Comparison of ENCODE assay signal across 9 mouse cellular contexts in the genomic region with DNA sequence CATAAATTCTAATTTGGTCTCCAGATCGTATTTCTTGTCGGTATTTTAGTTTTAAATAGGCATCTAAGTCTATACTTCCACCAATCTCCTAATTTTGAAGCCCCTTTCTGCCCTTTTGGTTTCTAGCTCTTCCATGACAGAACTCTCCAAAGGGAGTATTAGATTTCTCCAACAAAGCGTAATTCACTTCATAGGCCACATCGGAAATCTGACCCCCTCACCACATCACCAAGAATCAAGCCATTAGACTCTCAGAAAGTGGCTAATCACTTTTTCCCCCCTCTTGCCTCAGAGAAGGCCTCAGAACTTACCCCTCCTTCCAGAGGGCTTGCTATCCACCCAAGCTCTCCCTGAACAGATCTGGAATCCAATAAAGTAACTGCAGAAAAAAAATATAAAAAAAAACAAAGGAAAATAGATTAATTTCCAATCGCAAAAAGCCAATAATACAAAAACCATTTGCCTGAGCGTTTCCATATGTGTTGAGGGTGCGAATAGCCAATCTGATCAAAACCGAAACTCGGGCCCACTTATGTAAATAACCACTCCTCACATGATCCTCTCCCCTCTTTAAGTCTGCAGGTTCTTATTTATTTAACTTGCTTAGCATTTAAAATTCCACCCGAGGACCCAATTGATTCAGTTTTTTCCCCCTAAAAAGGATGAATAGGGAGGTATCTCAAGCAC. TPM values are rescaled to one million over a fixed set of nuclear protein-coding genes. Genes with fewer than 3 reads are reported as not detected.
DNase-seq lines count a peak whose midpoint lies in the region; ATAC-seq and TF ChIP-seq lines count a peak whose summit lies in the region.
"Had no signal": no experiment of that assay in that cellular context is flagged by ENCODE, and none has a peak within 500 bp of the region (broad histone marks: within the 10 kb centered on the region; RNA-seq: fewer than 3 reads in every experiment).

No protein-coding gene starts in this region.

- TF ChIP-seq CTCF in brain, embryonic 14.5 days (IDR thresholded peaks at IDR 0.05; ENCODE audit: borderline replicate concordance, extremely low read depth, insufficient read depth, insufficient read length): no peak
- no peak for TF ChIP-seq CTCF in forebrain, postnatal 0 days (IDR thresholded peaks at IDR 0.05; ENCODE audit: low read depth)

- no peaks in the 10 kb centered on the region for H3K9me3 ChIP-seq in heart, embryonic 14.5 days (ENCODE audit: control insufficient read depth, low read length)
- H3K9me3 ChIP-seq in forebrain, postnatal 0 days (ENCODE audit: low read length): no peaks in the 10 kb centered on the region
- H3K9me3 ChIP-seq in midbrain, embryonic 13.5 days: no peaks in the 10 kb centered on the region

- no peak overlapping the region for H3K27ac ChIP-seq in heart, embryonic 14.5 days (replicated peaks in 1 of 2; ENCODE audit: control insufficient read depth in 1 of 2, insufficient read depth in 1 of 2, low read depth in 2 of 2, low read length in 2 of 2)
- peak overlapping the region; percentile 95 for H3K27ac ChIP-seq in forebrain, postnatal 0 days (ENCODE audit: low read depth, low read length)
- peak overlapping the region; percentile 90 for H3K27ac ChIP-seq in midbrain, embryonic 13.5 days

- intact Hi-C loops in heart, postnatal 36 days (cut with DNase I): loop anchor here (5.0 to 10.0 kb wide), 7 partner anchors 134 to 1697 kb away; no protein-coding TSS in a partner anchor

- DNase-seq in heart, postnatal 36 days: no peak
- DNase-seq in brain, embryonic 14.5 days (ENCODE audit: low read depth): peak; percentile 56
- peak; percentile 38 for DNase-seq in forebrain, postnatal 0 days
- DNase-seq in right cerebral cortex, adult 18-20 months: no peak
- DNase-seq in Muller cell, postnatal 12 days (ENCODE audit: inconsistent ontology term): no peak
- DNase-seq in layer of hippocampus, postnatal 25 days (ENCODE audit: extremely low spot score in 1 of 2, low spot score in 1 of 2): no peak
- DNase-seq: lung, postnatal 14 days had no signal

- H3K36me3 ChIP-seq in heart, embryonic 14.5 days (ENCODE audit: control insufficient read depth, insufficient read depth, low read length): peaks cover 9% of the 10 kb centered on the region
- peaks cover 7% of the 10 kb centered on the region; the same call in 1 of the 2 replicates for H3K36me3 ChIP-seq in forebrain, postnatal 0 days (ENCODE audit: insufficient read depth)
- peaks cover 11% of the 10 kb centered on the region for H3K36me3 ChIP-seq in midbrain, embryonic 13.5 days

- ATAC-seq in heart, embryonic 14.5 days (ENCODE audit: insufficient number of reproducible peaks, insufficient read depth, low FRiP score, low read depth): no peak
- ATAC-seq in forebrain, postnatal 0 days: no peak
- ATAC-seq in midbrain, embryonic 13.5 days: no peak

- H3K4me1 ChIP-seq in heart, embryonic 14.5 days (ENCODE audit: control insufficient read depth in 2 of 2, insufficient read depth in 2 of 2, low read length in 2 of 2): peaks cover 4 to 6% of the 10 kb centered on the region in 2 experiments
- peaks cover 14% of the 10 kb centered on the region for H3K4me1 ChIP-seq in forebrain, postnatal 0 days (ENCODE audit: insufficient read depth)
- peaks cover 70% of the 10 kb centered on the region for H3K4me1 ChIP-seq in midbrain, embryonic 13.5 days (replicated peaks)

- peak overlapping the region; percentile 77; the same call in 1 of the 2 replicates for H3K4me2 ChIP-seq in heart, embryonic 14.5 days (ENCODE audit: low read length)
- peak overlapping the region; percentile 90 for H3K4me2 ChIP-seq in forebrain, postnatal 0 days (ENCODE audit: low read depth)
- H3K4me2 ChIP-seq in midbrain, embryonic 13.5 days (replicated peaks): peak overlapping the region; percentile 92

- no peak for TF ChIP-seq POLR2A in brain, embryonic 14.5 days (IDR thresholded peaks at IDR 0.05; ENCODE audit: borderline replicate concordance, extremely low read depth, insufficient read depth, insufficient read length, poor library complexity, severe bottlenecking)

- 73% methylated on average over 10 of the region's 10 CpGs for WGBS in heart, embryonic 14.5 days
- 19% methylated on average over 10 of the region's 10 CpGs for WGBS in forebrain, postnatal 0 days
- 34% methylated on average over 10 of the region's 10 CpGs for WGBS in midbrain, embryonic 13.5 days

- H3K27me3 ChIP-seq in heart, embryonic 14.5 days (ENCODE audit: control insufficient read depth, insufficient read depth, low read length): peaks cover under 1% of the 10 kb centered on the region; the same call in 1 of the 2 replicates
- H3K27me3 ChIP-seq in forebrain, postnatal 0 days (ENCODE audit: insufficient read depth, low read length): no peaks in the 10 kb centered on the region
- H3K27me3 ChIP-seq in midbrain, embryonic 13.5 days: peaks cover 10% of the 10 kb centered on the region

- no peak overlapping the region for H3K4me3 ChIP-seq in heart, embryonic 14.5 days (ENCODE audit: control insufficient read depth in 1 of 2, insufficient read depth in 1 of 2, low read depth in 1 of 2, low read length in 2 of 2)
- H3K4me3 ChIP-seq in forebrain, postnatal 0 days (ENCODE audit: low read depth, low read length): peak overlapping the region; percentile 70
- peak overlapping the region; percentile 73 for H3K4me3 ChIP-seq in midbrain, embryonic 13.5 days (replicated peaks)

- no peak overlapping the region for H3K9ac ChIP-seq in heart, embryonic 14.5 days (ENCODE audit: low read length)
- H3K9ac ChIP-seq in forebrain, postnatal 0 days: peak overlapping the region; percentile 81
- H3K9ac ChIP-seq in midbrain, embryonic 13.5 days (replicated peaks): peak overlapping the region; percentile 84

RNA-seq across cellular contexts. Expression of a gene that starts 3.4 kb away (rescaled TPM):
- polyA plus RNA-seq in heart, embryonic 14.5 days (2014; fragmentation: Nextera tagmentation; extraction: Ambion mirVana): 10.0 and 14.1 TPM in 2 replicates
- 10 to 100 TPM; 21.9 to 26.5 TPM for total RNA-seq in heart, postnatal 36 days (2021)
- polyA plus RNA-seq in brain, embryonic 14.5 days (2012; rRNA removed): 56.5 and 61.0 TPM in 2 replicates
- 111 and 118 TPM in 2 replicates for total RNA-seq in forebrain, postnatal 0 days (2014; rRNA removed)
- polyA plus RNA-seq in forebrain, postnatal 0 days (2015; fragmentation: Nextera tagmentation; extraction: Ambion mirVana): 45.9 and 58.7 TPM in 2 replicates
- polyA plus RNA-seq in midbrain, embryonic 13.5 days (2015; fragmentation: Nextera tagmentation; extraction: Ambion mirVana): 36.5 and 37.5 TPM in 2 replicates
- total RNA-seq in layer of hippocampus, postnatal 25 days (2021): 100 to 1,000 TPM; 291 to 351 TPM

Comparison
In these comparisons a context has a peak if more than half of its experiments do, and no peak if none do; other contexts are left out.
1. H3K27ac ChIP-seq: peak in forebrain, postnatal 0 days (single experiment) and midbrain, embryonic 13.5 days (single experiment); none in heart, embryonic 14.5 days (0 of 2).
2. H3K4me3 ChIP-seq: peak in forebrain, postnatal 0 days (single experiment) and midbrain, embryonic 13.5 days (single experiment); none in heart, embryonic 14.5 days (0 of 2).
3. DNase-seq: peak in brain, embryonic 14.5 days (single experiment) and forebrain, postnatal 0 days (single experiment); none in heart, postnatal 36 days (0 of 2), right cerebral cortex, adult 18-20 months (single experiment), Muller cell, postnatal 12 days (single experiment) and layer of hippocampus, postnatal 25 days (0 of 2).
4. Peak in every context shown above with its lines, with median percentiles within 50 percentile points of each other: H3K4me2 ChIP-seq.